Mouse (Mus musculus) kidney, postnatal 14 days (tissue): ENCODE results near the gene Trpm5.
A peak's percentile ranks its signal among the peaks of the same experiment; 100 is the strongest.

Experiments
- DNase-seq: peaks from one replicate; pipeline ENCODE4 v3.0.0; 2022; ENCODE audit warnings: mixed read lengths

Gene Trpm5

DNA sequence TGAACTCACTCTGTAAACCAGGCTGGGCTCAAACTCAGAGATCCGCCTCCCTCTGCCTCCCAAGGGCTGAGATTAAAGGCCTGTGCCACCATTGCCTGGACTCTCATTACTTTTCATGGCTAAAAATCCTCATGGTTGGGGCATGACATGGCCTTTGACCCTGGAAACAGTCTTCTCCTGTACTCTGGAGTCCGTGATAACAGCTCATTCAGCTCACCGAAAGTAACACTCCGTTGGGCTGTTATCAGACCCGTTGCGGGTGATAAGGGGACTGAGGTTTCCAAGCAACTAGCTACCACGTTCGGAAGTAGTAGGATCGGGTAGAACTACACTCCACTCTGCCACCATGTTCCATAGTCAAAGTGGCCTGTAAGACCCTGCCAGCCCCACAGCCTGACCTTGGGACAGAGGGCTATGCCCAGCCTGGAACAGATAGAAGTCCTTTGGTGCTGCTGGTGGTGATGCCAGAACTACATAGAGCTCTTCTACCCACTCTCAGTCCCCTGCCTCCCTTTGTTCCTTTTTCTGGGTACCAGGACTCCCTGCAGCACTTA, 36.7 kb downstream of the Trpm5 start:
- no peak for DNase-seq

DNA sequence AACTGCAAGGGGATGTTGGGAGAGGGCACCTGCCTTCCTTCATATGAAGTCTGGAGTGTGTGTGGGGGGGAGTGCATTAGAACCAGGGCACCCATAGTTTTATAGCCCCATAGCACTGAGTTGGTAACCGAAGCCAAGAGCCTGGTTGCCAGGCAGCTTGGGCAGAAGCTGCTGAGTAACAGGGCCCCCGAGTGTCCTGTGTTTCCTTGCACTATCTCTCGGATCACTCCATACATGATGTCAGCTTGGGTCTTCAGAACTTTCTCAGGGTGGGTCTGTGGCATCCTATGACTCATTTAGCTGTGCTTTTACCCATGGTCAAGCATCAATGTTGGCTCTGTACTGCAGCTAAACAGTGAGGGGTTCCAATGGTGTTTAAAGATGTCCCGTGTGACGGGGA, 37.4 kb downstream of the Trpm5 start:
- DNase-seq, result no peak

DNA sequence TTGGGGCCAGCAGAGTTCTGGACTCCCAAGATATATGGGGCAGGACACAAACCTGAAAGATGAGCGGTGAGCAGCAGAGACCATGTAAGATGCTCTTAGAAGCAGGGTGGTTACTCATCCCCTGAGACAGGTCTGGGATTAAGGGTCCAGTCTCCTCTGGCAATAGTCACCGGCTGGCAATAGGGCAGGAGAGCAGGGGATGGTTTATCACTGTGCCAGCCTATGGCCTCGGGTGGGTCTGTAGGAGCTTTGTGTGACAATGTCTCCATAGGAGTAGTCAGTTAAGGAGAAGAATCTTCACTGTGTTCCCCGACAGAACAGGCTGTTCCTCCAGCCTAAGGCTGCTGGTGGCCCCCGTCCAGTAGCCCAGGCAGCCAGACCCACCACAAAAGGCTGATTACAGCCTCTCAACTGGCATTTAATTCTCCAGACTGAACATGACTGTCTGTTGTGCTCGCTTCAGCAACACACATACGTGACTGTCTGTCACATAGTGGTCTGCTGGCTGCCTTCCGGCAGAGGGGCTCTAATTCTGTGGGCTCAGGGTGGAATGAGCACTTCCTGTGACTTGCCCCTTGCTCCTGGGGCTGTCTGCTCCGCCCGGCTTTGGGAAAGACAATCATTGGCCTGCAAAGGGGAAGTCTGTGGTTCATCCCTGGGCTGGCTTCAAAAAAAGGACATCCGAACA, 38.8 kb downstream of the Trpm5 start:
- DNase-seq, result peak; percentile 38

DNA sequence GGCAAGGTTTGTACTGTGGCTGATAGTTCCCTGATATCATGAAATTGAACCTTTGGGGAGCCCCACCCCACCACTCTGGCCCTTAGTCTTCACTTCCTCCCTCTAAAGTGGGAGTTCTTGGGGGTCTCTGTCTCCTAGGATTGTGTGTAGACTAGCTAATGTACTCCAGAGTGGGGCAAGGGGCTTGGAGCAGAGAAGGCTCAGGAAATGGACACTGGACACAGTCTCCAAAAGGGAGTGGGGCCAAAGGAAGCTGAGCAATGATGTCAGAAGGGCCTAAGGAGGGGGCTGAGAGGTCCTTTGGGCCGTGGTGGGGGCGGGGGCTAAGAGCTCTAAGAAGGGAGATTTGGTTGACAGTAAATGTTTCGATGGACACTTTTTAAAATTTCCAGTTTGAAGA, 39.4 kb downstream of the Trpm5 start:
- DNase-seq, result no peak

DNA sequence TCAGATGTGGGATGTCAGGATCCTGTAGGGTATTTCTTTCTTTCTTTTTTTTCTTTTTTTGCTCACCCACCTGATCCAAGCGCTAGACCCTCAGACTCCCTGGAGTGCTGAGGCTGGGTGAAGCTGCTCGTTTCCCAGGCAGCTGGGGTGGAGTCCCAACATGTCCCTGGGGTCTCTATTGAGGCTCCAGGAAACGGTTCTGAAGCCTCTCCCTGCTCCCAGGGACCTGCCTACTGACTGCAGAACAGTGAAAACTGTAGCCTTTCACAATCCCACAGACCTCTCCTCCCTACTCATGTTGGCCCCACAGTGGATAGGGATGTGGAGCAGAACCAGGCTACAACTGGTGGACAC, 39.9 kb downstream of the Trpm5 start:
- no peak for DNase-seq

DNA sequence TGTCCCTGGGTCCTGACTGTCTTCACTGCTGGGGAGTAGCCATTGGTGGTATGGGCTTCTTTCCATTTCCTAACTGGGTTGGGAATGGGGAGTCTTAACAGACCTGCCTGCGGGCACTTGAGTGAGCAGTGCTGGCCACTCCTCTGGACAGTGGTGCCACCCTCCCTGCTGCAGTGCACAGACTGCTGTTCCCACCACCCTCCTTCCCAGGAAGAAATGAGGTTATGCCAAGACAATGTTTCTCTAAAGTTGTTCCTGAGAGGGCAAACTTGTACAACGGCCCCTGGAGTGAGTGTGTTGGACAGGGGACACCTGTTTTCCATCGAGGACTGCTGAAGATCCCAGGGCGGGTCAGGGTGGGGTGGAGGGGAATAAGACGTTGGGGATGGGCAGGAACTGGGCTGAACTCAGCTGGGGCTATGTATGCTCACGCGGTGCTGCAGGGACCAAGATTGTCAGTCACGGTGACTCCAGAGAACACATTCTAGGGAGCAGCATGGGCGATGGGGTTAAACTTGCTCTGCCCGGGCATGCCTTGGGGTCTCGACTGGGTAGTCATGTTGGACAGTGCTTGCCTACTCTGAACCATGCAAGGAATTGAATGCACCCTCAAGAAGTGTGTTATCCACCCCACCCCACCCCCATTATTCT, 40.4 kb downstream of the Trpm5 start:
- DNase-seq, result peak; percentile 23

DNA sequence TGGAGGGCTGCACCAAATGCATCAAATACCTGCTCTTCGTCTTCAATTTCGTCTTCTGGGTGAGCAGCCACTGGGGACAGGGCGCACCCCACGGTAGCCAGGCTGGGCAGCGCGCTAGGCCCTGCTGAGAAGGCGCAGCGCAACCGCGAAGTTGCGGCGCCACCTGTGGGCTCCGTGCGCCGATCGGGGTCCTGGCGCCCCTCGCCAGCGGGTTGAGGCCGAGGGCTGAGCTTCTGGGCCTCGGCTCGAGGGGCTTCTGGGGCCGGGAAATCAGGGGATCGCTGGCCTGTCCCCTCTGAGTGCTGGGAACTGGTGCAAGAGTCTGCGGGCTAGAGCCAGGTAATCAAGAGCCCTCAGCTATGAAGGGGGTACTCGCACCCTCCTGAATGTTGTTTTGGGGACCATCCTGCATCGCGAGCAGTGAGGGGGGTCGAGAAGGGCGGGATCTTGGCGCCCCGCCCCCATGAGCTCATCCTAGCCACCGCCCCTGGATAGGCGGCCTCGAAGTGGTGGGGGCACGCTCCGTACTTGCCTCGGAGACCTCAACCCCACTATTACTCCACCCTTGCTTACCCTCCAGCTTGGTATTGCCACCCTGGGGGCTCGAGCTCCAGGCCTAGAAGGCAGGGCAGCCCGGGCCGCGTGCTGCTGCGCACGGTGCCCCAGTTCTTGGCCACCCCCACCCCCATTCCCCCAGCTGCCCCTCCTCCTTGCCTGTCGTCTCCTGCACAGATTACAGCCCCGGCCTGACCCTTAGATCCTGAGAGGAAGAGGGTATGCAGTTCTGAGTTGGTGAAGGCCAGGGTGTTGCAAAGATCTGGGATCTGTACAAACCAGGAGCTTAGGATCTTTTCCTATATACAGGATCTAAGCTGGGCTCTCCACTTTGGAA, 41.2 kb downstream of the Trpm5 start:
- peak; percentile 84 for DNase-seq

DNA sequence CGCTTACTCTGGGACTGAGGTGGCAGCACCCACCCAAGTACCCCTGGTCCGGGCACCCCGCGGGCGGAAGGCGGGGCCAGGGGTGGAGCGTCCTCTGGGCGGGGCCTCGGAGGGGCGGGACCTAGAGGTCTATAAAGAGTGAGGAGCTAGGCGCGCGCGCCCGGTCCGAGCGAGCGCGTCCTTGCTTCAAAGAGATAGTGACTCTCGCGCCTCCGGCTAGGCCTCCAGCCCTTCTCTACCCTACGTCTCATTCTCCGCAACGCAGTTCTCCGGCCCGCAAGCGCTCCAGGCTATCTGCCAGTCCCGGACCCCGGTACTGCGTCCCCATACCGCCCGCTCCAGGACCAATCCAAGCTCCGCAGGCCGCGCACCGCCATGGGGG, 41.8 kb downstream of the Trpm5 start, which contains the start of gene Cd81:
Gene Cd81 (plus strand): TSS at position 114 of the 382 bp plus-strand sequence.
- peak; percentile 93 for DNase-seq

DNA sequence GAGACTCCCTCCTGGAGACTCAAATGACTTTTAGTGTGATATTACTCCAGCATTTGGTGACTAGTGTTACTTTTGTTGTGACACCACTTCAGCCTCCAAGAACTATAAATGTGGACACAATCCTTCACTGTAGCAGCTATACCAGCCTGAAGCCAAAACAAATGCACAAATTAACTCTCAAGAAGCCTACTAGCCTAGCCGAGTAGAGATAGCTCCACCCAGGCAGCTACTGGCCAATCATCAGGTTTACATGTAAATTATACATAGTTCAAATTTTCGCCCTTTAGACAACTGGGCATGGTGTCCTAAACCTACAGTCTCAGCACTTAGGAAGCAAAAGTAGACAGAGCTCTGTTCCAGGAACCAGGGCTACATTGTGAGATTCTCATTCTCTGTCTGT, 43.1 kb downstream of the Trpm5 start:
- DNase-seq, result peak; percentile 58

DNA sequence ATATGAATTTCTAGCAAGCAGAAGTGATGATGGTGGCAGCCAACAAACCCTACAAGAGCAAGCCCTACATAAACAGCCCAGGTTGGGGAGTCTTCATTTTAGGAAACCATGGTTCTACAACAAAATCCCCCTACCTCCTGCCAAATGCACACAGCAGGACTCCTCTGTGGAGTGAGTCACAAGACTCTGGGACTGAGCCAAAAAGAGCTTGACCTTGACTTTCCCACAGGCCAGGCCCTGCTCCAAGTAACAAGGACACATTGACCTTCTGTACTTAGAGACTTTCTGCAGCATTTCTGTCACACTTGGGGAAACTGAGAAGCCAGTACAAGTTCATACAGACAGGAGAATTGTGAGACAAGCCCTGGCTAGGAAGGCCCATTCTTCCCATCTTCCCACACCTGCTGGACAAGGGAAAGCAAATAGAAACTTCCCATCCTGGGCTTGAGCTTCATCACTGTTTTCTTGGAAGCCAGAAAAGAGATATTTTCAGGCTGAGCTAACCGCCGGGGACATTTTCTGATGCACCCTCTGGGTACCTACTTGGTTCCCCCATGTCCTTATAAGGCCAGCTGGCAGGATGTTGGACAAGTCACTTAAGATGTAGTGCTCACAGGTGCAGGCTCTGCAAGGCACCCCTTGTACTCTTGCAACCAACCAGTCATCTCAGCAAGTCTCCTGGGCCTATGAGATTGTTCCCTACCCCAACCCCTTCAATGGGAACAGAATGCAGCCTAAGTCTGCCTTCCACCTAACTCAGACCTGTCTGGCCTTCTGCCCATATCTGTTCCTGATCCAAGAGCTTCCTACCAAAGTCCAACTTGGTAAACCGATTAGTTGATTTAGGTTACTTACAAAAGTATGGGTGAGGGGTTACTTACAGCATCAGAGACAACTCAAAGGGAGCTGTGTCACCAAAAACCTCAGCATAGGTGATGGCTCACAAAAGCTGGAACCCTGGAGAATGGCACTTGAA, 44.3 kb downstream of the Trpm5 start:
- DNase-seq, result peak; percentile 79

DNA sequence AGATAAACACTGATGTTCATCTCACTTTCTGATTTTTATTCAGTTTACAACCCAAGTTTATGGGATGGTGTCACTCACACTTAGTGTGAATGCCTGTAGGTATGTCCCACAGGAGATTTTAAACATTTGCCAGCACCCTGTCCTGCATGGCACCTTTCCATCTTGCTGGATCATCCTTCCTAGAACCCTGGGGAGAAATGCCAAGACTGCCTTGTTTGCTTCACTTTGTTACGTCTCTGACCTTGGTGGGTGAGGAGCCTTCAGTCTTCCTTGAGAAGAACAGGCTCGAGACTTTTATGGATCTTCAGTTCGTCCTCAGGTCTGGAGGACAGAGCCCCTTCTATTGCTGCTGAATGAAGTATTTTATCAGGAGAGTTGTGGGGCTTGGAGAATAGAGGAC, 45.1 kb downstream of the Trpm5 start:
- DNase-seq, result no peak

DNA sequence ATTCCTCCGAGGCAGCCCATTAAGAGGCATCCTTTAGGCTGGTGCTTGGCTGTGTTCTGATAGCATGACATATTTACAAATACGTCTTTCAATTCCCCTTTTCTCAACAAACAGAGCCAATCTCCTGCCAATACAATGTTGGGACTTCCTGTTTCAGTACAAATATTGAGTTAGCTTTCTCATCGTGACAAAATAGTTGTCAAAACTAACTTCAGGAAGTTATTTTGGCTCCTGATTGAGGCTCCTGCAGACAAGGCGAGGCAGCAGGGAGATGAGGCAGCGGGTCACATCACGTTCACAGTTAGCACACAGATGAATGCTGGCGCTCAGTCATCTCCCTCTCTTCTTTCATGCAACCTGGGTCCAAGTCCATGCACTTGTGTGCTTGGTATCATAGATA, 48.1 kb downstream of the Trpm5 start:
- DNase-seq, result no peak

DNA sequence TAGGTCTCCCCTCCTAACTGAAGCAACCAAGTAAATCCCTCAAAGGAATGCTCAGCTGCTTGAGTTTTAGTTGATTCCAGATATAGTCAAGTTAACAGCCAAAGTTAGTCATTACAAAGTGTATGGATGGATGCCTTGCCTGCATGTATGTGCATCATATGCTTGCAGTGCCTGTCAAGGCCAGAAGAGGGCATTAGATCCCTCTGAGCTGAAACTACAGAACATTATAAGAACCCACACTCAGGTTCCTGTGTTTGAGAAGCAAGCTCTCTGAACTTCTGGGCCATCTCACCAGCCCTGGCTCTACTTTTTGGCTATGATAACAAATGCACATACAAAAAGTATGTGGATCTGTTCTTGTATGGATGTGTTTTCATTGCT, 49.6 kb downstream of the Trpm5 start:
- no peak for DNase-seq

DNA sequence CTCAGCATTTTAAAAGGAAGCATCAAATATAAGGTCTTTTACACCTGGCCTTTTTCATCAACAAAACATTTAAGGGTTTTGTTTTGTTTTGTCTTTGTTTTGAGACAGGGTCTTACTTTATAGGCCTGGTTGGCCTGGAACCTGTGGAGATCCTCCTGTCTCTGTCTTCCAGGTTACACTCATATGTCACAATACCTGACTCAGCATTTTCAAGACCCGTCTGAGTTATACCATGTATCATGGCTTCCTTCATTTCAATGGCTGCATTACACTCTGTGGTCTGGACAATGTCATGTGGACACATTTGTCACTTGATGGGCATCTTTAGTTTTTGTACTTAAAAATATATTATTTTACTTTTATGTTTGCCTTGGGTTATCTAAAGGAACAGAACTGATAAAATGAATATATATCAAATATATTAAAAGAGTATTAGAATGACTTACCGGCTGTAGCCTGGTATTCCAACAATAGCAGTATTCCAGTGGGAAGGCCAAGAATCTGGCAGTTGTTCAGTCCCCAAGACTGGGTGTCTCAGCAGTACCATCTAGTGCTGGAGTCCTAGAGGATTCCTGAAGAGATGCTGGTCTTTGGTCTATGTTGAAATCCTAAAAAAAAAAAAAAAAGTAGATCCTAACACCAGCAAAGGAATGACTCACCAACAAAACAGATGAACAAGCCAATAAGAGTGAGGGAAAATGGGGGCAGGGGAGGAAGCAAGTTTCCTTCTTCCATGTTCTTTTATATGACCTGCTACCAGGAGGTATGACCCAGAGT, 50.2 kb downstream of the Trpm5 start:
- no peak for DNase-seq

DNA sequence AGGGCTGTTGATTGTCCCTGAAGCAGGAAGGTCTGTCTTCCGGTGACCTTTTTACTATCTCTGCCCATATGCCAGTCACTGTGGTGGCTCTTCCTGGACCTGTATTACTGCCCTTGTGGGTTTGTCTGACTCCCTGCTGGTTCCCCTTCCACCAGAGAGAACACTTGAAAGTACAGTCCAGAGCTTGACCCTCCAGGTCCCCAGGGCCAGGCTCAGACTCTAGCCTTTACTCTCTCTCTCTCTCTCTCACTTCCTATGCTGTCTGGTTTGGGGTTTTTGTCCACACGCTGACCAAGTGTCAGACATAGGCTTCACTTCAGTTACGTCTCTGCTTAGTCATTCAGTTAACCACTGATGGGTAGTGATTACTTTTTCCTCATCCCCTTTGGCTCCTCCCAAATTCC, 51.5 kb downstream of the Trpm5 start:
- DNase-seq, result no peak

DNA sequence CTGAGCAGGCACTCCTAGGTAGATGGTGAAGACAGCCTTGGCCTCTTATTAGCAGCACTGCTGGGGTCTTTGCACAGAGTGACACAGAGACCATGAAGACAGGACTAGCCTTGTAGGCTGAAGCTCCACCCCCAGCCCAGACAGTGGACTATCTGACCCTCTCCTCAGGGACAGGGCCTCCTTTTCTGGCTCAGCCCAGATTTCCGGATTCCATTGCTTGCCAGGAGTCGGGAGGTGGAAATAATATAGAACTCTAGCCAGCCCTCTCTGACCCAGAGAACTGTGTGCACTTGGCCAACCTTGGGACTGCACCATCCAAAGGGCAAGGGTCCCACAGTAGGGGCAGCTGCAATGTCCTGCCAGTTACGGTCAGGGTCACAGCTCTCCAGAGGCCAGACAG, 52.4 kb downstream of the Trpm5 start:
- DNase-seq, result peak; percentile 88

DNA sequence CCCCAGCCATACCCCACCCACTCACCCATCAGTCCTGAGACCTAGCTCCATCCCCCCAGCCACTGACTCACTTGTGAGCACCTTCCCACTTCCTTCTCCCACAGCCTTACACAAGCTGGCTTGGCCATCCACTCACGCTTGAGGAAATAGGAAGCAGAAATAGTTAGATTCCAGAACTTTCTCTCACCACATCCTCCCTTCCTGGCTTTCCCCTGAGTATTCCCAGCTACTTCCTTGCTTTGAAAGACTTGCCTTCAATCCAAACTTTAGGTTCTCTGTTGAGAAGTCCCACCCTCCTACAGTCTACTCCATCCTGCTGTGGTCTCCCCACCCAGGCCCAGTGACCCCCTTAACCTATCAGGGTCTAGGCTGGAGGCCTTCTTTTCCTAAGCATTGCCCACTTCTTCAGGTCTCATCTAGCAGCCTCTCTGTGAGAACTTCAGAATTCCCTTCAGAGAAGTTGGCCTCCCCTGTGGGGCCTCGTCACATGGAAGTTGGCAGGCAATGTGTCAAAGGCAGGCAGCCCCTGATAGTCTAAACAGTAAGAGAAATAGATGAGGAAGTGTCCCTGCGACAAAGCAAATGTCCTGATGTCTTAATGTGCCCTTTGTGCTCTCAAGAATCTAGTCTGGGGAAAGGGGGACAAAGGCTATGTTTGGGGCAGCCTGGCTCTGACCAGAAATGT, 53.2 kb downstream of the Trpm5 start:
- DNase-seq, result no peak

DNA sequence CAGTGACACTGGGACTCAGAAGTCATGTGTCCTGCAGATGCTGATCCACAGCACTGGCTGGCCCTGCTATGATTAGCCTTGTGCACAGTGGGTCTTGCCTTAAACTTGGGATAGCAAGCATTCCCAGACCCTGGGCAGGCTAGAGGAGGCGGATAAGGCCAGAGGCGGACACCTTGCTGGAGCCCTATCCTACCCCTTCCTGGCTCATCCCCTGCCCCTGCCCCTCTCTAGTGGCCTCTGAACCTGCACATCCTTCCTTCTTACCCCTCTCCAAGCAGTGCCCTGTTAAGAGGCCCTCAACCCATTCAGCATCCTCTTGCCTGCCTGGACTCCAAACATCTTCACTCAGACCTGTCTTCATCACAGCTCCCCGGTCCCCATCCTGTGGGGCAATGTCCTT, 53.9 kb downstream of the Trpm5 start:
- no peak for DNase-seq

DNA sequence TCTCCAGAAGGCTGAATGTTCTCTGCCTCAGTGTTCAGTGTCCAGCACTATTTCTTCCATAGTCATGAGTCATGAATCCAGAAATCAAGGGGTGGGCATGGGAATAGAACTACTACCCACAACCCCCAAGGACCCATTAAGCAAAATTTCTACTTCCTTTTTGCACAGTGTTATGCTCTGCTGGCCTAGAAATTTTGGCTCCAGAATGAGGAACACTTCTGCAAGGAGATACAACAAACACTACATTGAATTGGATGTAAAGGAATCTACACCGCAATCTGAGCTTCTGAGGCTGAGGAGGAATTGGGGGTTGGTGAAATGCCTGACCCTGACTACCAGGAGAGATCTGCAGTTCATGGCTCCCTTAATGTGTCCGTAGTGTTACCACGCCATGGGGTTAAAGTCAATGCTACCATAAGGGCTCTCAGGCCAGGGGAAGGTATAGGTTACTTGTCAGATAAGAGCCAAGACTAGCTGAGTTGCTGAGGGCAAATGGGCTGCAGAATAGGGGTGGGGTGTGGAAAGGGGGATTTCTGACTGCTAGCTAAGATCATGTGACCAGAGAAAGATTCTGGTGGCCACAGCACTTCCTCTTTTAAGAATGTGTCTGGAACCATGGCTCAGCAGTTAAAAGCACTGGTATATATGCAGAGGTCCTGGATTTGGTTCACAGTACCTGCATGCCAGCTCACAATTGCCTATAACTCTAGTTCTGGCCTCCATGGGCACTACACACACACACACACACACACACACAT, 56.1 kb downstream of the Trpm5 start:
- DNase-seq, result no peak

DNA sequence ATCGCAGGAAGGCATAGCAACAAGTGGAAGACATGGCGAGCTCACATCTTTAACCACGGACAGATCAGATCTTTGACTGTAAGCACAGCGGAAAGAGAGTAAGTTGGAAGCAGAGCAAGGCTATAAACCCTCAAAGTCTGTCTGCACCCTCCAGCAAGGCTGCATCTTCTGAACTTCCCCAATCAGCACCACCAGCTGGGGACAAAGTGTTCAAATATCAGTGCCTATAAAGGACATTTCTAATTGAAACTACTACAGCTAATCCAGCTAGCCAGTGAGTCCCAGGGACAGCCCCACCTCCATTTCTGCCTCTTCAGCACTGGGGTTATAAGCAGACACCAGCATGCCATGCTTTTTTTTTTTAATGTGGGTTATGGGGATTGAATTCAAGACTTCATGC, 57.1 kb downstream of the Trpm5 start:
- no peak for DNase-seq
